Mouse (Mus musculus): ENCODE data around the gene Exoc3l4. TPM values are rescaled to one million over a fixed set of nuclear protein-coding genes. Genes with fewer than 3 reads are reported as not detected.

The Exoc3l4 gene
- total RNA-seq, 1 experiment from 2014 or later = 0.79 TPM

DNA sequence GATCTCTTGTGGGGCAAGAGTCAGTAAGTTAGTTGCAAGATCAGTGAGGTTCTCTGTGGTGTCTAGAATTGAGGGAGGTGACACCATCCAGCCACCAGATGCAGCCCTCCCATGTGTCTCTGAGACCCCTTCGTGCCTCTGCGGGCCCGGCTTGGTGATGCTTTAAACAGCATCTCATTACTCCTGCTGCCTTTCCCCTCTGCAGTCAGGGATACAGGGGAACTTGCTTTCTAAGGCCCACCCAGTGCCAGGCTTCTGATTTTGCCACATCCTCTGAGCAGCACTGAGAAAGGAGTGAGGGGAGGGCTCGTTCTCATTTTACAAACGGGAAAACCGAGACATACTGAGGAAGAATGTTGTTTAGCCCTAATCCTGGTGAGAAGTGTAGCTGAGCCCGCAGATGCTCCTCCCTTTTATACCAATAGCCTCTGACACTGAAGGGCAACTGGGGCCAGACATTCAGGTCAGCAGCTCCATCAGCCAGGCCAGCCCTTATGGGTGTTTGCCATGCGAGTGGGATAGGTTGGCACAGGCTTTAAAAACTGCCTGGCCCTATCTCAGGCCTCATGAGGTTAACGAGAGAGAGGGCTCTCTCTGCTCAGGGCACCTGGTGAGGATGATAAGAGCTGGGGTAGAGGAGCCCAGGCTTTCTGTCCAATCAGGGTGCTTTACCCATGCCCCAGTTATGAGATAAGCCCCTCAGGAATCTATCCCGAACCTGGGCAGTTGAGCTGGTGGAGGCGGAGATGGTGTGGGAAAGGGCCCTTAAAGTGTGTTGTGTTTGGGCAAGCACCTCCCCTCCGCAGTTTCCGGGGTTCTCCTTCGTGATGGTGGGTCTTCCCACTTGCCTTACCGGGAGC lies 26.4 kb downstream of the Exoc3l4 start:
- peak; percentile 8 to 32; a peak in 1 of 4 replicates for ATAC-seq (replicated peaks in 1 of 2; ENCODE audit: insufficient read depth in 1 of 2, low FRiP score in 2 of 2, low TSS enrichment in 1 of 2, low read depth in 1 of 2, poor library complexity in 2 of 2, severe bottlenecking in 2 of 2)

DNA sequence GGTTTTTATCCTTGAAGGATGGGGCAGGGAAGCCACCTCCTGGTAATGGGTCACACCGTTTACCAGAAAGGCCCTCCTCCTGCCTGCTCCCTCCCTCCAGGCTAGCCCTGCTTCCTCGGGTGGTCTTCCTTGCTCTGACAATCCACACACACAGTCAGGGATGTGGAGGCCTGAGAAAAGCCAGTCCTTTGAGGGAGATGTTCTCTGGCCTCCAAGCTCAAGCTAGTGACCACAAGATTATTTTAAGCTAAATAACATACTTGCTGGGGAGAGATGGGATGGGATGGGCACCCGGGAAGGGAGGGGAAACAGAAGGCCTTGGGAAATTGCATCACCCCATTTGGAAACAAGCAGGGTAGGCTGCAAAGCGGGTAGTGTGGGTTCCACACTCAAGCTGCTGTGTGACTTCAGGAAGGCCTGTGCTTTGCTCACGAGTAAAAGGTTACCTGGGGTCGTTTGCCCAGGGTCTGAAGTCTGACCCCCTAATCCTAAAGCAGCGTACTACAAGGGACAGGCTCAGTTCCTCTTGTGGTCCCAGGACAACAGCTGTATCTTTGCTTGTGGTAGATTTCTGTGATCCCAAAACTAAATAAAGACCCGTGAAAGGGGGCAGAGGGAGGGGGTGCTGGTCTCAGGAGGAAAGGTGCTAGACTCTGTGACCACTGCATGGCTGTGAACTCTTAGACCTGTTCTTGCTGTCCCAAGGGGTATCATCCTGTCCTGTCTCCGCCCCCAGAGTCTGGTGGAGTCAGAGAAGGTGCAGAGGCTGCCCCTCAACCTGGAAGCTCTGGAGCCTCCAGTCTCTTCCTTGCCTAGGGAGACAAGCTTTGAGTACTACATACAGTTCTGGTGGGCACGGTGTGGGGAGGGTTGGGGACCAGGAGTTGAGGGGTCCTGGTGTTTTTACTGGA lies 27.4 kb downstream of the Exoc3l4 start:
- ATAC-seq (replicated peaks in 1 of 2; ENCODE audit: insufficient read depth in 1 of 2, low FRiP score in 2 of 2, low TSS enrichment in 1 of 2, low read depth in 1 of 2, poor library complexity in 2 of 2, severe bottlenecking in 2 of 2) = no peak

DNA sequence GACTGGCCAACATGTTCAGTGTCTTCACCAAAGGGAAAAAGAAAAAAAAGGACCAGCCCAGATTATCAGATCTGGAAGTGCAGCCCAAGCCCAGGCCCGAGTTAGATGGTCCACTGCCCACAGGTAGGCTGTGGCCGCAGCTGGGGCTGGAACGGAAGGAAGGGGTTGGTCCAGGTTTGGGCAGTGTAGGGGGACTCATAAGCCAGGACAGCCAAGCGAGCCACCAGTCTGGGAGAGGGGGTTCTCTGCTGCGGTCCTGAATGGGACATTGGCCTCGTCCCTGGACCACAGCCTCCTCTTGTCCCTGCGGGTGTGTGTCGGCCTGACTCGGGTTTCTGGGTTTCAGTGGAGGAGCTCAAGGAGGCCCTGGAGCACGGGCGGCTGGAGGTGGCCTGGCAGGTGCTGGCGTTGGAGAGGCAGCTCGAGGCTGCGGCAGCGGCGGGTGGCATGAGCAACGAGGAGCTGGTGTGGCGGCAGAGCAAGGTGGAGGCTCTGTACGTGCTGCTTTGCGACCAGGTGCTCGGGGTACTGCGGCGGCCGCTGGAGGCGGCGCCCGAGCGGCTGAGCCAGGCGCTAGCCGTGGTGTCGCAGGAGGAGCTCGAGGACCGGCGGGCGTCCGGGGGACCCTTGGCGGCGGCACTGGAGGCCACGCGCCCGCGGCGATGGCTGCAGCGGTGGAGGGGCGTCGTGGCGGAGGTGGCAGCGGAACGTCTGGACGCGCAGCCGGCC lies 28.5 kb downstream of the Exoc3l4 start:
- no peak for ATAC-seq (replicated peaks in 1 of 2; ENCODE audit: insufficient read depth in 1 of 2, low FRiP score in 2 of 2, low TSS enrichment in 1 of 2, low read depth in 1 of 2, poor library complexity in 2 of 2, severe bottlenecking in 2 of 2)

DNA sequence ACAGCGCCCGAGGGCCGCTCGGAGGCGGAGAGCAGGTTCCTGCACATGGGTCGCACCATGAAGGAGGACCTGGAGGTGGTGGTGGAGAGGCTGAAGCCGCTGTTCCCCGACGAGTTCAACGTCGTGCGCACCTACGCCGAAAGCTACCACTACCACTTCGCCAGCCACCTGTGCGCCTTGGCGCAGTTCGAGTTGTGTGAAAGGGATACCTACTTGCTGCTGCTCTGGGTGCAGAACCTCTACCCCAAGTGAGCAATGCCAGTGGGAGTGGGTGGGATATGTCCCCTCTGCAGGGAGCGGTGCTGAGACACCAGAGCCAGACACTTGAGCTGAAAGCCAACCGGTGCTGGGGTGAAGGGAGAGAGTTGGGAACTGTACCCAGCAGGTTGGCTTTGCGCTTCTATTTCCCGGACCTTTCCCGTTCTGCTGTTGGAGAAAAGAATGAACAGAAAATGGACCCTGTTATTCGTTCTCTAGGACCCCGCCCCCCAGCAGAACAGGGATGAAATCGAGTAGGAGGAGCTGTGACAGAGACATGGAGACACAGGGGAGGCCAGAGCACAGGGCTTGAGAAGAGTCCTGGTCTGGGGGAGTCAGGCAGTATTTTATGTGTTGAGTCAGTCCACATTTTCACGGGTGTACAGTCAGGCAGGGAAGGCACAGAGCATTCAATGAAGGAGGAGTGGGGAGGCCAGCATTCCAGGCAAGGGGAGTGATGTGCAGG lies 29.2 kb downstream of the Exoc3l4 start:
- no peak for ATAC-seq (replicated peaks in 1 of 2; ENCODE audit: insufficient read depth in 1 of 2, low FRiP score in 2 of 2, low TSS enrichment in 1 of 2, low read depth in 1 of 2, poor library complexity in 2 of 2, severe bottlenecking in 2 of 2)

DNA sequence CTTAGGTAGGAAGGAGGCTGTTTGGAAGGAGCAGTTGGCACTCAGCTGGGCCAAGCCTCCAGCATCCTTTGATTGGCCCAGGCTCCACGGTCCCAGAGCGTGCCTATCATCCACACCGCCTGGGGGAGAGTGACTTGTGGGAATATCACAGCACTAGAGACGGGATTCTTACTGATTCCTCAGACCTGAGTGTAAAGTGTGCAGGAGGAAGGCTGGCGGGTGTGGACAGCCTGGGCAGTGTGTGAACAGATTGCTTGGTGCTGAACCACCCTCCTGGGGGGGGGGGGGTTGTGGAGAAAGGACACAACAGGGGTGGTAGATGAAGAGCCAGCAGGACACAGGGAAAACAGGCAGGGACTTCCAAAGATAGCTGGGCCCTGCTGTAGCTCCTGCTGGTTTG lies 29.9 kb downstream of the Exoc3l4 start:
- ATAC-seq (replicated peaks in 1 of 2; ENCODE audit: insufficient read depth in 1 of 2, low FRiP score in 2 of 2, low TSS enrichment in 1 of 2, low read depth in 1 of 2, poor library complexity in 2 of 2, severe bottlenecking in 2 of 2) = no peak

DNA sequence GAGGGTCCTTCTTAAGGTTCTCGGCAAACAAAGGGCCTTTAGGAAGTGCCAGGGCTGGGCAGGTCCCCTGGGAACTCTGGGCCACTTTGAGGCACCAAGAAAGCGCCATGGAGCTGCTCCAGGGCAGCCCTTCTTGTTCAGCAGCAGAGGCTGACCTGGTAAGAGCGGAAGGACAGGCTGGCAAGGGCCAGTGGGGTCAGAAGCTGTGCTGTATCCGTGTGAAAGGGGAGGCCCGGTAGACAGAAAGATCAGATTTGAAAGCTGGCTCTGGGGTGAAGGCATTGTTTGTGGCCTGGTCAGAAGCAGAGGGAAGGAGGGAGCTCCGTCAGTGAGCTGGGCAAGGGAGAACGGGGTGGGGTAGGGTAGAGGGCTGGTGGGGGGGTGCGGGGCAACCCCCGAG lies 30.5 kb downstream of the Exoc3l4 start:
- ATAC-seq (replicated peaks in 1 of 2; ENCODE audit: insufficient read depth in 1 of 2, low FRiP score in 2 of 2, low TSS enrichment in 1 of 2, low read depth in 1 of 2, poor library complexity in 2 of 2, severe bottlenecking in 2 of 2) = no peak

DNA sequence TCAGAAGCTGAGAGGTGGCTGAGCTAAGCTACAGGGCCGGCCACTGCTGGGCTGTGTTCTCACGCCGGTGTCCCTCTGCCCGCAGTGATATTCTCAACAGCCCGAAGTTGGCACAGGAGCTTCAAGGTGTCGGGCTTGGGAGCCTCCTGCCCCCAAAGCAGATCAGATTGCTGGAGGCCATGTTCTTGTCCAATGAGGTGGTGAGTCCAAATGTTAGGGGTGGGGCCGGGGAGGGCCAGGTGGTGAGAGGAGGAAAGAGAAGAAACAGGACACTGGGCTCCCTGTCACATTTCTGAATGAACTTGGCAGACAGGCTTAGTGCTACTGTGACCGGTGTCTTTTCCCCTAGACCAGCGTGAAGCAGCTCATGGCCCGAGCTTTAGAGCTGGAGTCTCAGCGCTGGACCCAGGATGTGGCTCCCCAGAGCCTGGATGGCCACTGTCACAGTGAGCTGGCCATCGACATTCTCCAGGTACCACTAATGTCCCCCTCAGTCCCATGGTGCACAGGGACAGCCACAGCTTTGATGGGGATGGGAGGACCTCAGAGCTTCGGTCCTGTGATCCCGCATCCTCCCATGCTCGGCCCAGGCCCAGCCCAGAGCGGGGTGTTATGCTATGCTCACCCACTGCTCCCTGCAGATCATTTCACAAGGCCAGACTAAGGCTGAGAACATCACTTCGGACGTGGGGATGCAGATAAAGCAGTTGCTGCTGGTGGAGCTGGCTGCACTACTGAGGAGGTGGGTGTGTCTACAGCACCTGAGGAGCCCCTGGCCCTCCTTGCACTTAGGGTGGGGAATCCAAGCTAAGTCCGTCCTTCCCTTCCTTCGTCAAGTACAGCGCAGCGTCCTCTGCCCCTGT lies 31.3 kb downstream of the Exoc3l4 start:
- no peak for ATAC-seq (replicated peaks in 1 of 2; ENCODE audit: insufficient read depth in 1 of 2, low FRiP score in 2 of 2, low TSS enrichment in 1 of 2, low read depth in 1 of 2, poor library complexity in 2 of 2, severe bottlenecking in 2 of 2)

DNA sequence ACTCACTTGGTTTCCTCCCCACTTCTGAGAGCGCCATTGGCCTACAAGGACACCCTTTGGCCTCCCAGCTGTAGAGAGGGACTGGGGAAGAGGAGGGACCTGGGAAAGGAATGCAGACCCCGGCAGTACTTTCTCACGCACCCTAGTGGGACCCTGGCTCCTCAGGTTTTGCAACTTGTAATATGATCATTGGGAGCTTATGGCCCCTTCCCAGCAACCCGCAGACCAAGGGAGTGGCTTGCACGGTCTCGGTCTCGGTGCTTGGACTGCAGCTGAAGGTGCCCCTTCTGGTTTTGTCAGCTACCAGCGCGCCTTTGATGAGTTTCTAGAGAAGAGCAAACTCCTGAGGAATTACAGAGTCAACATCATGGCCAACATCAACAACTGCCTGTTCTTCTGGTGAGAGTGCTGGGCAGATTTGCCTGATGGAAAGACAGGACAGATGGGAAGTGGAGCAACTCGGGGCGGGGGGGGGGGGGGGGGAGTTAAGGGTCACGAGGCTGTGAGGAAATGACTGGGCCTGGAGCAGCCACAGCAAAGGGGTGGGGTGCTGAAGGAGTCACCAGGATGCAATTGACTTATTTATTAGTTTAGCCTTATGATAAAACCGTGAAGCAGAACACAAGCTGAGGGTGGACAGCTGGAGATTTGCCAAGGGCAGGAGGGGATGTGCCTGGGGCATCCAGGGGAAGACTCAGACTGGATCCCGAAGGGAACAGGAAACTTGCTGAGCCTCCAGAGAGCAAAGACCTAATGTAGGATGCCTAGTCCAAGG lies 32.3 kb downstream of the Exoc3l4 start:
- ATAC-seq (replicated peaks in 1 of 2; ENCODE audit: insufficient read depth in 1 of 2, low FRiP score in 2 of 2, low TSS enrichment in 1 of 2, low read depth in 1 of 2, poor library complexity in 2 of 2, severe bottlenecking in 2 of 2) = no peak

DNA sequence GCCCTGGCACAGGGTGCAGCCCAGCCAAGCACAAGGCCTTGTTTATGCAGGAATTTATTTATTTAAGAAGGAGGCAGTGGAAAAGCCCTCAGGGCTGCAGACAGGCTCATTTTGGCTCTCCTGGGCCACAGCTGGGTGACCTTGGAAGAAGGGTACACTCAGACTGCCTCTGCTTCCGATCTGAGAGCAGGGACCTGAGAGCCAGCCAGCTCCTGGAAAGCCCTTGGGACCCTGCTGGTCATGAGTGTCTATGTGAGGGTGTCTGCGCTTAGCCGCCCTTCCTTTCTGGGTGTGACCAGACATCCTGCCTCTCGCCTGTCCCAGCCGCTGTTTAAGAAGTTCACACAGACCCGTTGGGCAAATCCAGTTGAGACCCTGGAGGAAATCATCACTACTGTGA lies 33.5 kb downstream of the Exoc3l4 start:
- no peak for ATAC-seq (replicated peaks in 1 of 2; ENCODE audit: insufficient read depth in 1 of 2, low FRiP score in 2 of 2, low TSS enrichment in 1 of 2, low read depth in 1 of 2, poor library complexity in 2 of 2, severe bottlenecking in 2 of 2)

DNA sequence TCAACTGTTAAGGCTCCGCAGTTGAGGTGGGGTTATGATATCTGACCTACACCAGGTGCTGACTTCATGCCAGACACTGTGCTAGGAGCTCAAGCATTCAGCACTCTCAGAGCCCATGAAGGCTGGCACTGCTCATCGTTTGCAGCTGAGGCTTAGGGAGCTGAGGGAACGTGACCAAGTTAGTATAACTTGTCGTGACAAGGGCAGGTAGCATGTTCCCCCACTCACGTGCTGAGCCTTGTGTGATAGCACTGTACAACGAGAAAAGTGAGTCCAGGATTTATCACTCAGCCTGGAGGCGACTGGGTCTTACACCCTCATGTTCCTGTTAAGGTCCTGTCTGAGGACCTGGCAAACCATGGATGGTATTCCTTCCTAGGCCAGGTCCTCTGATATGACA lies 34.7 kb downstream of the Exoc3l4 start:
- no peak for ATAC-seq (replicated peaks in 1 of 2; ENCODE audit: insufficient read depth in 1 of 2, low FRiP score in 2 of 2, low TSS enrichment in 1 of 2, low read depth in 1 of 2, poor library complexity in 2 of 2, severe bottlenecking in 2 of 2)

DNA sequence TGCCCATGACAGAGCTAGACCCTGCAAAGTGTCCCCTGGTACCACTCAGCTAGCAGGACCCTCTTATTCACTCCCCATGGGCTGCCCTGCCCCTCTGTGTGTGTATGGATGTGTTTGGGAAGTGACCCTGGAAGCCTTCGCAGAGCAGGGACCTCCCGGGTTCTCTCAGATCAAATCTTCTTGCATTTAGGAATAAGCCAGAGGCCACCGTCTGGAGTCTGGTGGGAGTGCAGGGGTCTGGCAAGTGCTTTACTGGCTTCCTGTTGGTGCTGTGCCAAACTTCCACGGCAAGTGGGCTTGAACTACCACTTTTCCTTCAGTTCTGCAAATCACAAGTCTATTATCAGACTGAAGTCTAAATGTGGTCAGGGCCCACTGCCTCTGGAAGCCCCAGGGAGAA lies 37.2 kb downstream of the Exoc3l4 start:
- ATAC-seq (replicated peaks in 1 of 2; ENCODE audit: insufficient read depth in 1 of 2, low FRiP score in 2 of 2, low TSS enrichment in 1 of 2, low read depth in 1 of 2, poor library complexity in 2 of 2, severe bottlenecking in 2 of 2) = peak in 1 of 2 experiments; percentile 43; a peak in 1 of 4 replicates

DNA sequence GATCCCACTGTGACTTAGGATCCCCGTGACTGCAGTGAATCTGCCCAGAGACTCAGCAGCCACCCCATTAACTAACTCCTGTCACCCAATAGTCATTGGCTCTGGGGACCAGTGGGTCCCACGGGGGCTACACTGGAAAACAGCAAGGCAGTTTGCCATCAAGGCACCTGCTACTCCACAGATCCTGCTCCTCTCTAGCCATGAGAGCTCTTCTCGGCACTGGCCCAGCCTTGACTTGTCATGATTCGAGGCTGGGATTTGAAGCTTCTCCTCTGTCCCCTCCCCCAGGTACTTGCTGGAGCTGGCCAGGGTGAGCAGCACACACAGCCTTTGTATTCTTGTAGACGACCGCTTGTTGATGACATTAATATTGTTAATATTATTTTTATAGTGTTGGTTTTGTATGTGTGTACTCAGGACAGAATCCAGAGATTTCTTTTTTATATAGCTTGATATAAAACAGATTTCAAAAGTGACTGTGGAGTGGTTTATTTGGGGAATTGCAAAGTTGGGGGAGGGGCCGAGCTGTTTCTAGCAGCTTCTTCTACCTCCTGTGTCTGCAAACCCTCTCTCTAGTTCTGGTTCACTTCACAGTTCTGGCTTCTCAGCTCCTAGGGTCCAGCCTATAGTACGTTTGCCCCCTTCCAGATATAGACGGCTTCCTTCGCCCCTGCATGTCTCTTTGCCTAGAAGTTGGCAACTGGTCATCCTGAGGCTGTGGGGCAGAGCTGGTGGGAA lies 37.9 kb downstream of the Exoc3l4 start:
- no peak for ATAC-seq (replicated peaks in 1 of 2; ENCODE audit: insufficient read depth in 1 of 2, low FRiP score in 2 of 2, low TSS enrichment in 1 of 2, low read depth in 1 of 2, poor library complexity in 2 of 2, severe bottlenecking in 2 of 2)

DNA sequence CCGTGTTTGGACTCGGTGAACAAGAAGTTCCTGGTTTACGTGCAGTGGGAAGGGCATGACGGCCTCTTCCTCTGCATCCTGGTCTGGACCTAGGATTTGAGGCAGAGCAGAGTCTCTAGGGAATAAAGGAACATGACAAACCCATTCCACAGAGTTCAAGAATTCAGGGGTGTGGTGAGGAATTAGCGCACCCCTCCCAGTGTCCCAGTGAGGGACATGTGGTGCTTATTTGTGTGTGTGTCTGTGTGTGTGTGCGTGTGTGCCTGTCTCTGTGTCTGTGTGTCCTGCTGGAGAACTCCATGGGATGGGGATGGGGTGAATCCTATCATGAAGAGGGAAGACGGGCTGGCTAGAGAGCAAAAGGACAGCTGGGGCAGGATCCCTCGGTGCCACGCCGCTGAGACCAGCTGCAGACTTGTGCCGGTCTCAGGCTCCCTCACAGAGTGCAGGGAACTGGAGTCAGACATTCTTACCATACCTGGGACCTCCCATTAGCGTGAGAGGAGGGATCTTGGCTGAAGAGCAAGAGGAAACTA lies 38.6 kb downstream of the Exoc3l4 start:
- no peak for ATAC-seq (replicated peaks in 1 of 2; ENCODE audit: insufficient read depth in 1 of 2, low FRiP score in 2 of 2, low TSS enrichment in 1 of 2, low read depth in 1 of 2, poor library complexity in 2 of 2, severe bottlenecking in 2 of 2)

DNA sequence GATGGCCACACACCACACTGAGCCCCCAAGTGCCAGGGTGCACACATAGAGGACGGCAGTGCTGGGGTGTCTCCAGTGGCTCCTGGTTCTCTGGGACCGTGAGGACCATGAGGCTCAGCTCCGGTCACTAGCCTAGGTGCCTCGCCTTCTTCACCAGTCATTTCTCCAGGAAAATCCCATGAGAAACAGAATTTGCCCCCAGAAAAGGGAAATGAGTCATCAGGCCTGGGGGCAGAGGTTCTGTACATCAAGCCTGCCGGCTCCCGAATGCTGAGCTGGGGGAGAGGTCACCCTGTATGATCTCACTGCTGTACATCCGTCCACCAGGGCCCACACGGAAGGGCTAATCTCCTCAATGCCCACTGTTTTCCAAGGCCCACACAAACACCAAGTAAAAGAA lies 39.0 kb downstream of the Exoc3l4 start:
- ATAC-seq (replicated peaks in 1 of 2; ENCODE audit: insufficient read depth in 1 of 2, low FRiP score in 2 of 2, low TSS enrichment in 1 of 2, low read depth in 1 of 2, poor library complexity in 2 of 2, severe bottlenecking in 2 of 2) = no peak

DNA sequence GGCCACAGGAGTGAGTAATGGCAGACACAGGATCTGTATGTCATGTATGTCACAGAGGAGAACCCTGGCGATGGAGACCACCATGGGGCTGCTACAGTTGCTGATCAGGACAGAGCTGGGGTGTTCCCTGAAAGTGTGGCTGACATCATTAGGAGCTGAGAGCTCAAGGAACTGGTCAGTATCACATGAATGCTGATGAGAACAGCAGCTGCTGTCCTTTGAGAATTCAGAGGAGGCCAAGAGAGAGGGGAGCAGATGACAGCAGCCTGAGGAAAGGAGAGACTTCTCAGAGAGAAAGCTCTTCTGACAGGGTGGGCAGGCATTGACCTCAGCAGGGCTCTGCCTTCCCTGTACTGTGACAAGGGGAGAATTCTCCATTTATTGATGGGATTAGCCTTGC lies 40.9 kb downstream of the Exoc3l4 start:
- no peak for ATAC-seq (replicated peaks in 1 of 2; ENCODE audit: insufficient read depth in 1 of 2, low FRiP score in 2 of 2, low TSS enrichment in 1 of 2, low read depth in 1 of 2, poor library complexity in 2 of 2, severe bottlenecking in 2 of 2)
